Comparison of ENCODE assay signal across 8 mouse cellular contexts in genomic region chr7:44986192-44986878, GRCm38 (mm10). TPM values are rescaled to one million over a fixed set of nuclear protein-coding genes. Genes with fewer than 3 reads are reported as not detected.
DNase-seq lines count a peak whose midpoint lies in the region; ATAC-seq and TF ChIP-seq lines count a peak whose summit lies in the region.

Gene Prmt1 (minus strand): TSS chr7:44986568.

- no peaks in the 10 kb centered on the region for H3K27me3 ChIP-seq in embryonic facial prominence, embryonic 14.5 days (replicated peaks; ENCODE audit: control insufficient read depth, insufficient read depth, low read length)
- H3K27me3 ChIP-seq in heart, adult 2 months (ENCODE audit: control insufficient read depth, insufficient read depth, low read length): no peaks in the 10 kb centered on the region
- no peaks in the 10 kb centered on the region for H3K27me3 ChIP-seq in limb, embryonic 13.5 days
- H3K27me3 ChIP-seq in midbrain, embryonic 16.5 days (ENCODE audit: control insufficient read depth, insufficient read depth, low read depth, low read length): no peaks in the 10 kb centered on the region

- no peak for TF ChIP-seq CTCF in heart, adult 2 months (IDR thresholded peaks at IDR 0.05)

- peak within 1 kb of the TSS; percentile 95 for H3K27ac ChIP-seq in embryonic facial prominence, embryonic 14.5 days (replicated peaks; ENCODE audit: low read depth, low read length)
- H3K27ac ChIP-seq in heart, adult 2 months: peak within 1 kb of the TSS; percentile 94
- peak within 1 kb of the TSS; percentile 98 for H3K27ac ChIP-seq in limb, embryonic 13.5 days
- H3K27ac ChIP-seq in midbrain, embryonic 16.5 days (ENCODE audit: low read length): peak within 1 kb of the TSS; percentile 94

- intact Hi-C loops in heart, adult 2 months (cut with DNase I): loop anchor here (5.0 kb wide), 1 partner anchor 66 kb away; the partner anchor contains the start of gene Prr12

- peaks cover 3% of the 10 kb centered on the region for H3K79me2 ChIP-seq in heart, adult 2 months (replicated peaks; ENCODE audit: control insufficient read depth, insufficient read depth, low read length)

- H3K9ac ChIP-seq in embryonic facial prominence, embryonic 14.5 days (ENCODE audit: low read depth, low read length): peak within 1 kb of the TSS; percentile 96
- H3K9ac ChIP-seq in heart, adult 2 months (ENCODE audit: low read depth, low read length): peak within 1 kb of the TSS; percentile 92
- peak within 1 kb of the TSS; percentile 99 for H3K9ac ChIP-seq in limb, embryonic 13.5 days
- H3K9ac ChIP-seq in midbrain, embryonic 16.5 days (ENCODE audit: low read depth, low read length): peak within 1 kb of the TSS; percentile 88

- H3K4me1 ChIP-seq in embryonic facial prominence, embryonic 14.5 days (ENCODE audit: control insufficient read depth, insufficient read depth, low read length): peaks cover 19% of the 10 kb centered on the region
- peaks cover 7% of the 10 kb centered on the region for H3K4me1 ChIP-seq in heart, adult 2 months (ENCODE audit: control insufficient read depth, insufficient read depth, low read length)
- H3K4me1 ChIP-seq in limb, embryonic 13.5 days: peaks cover 36% of the 10 kb centered on the region
- peaks cover 34% of the 10 kb centered on the region for H3K4me1 ChIP-seq in midbrain, embryonic 16.5 days (ENCODE audit: control insufficient read depth, insufficient read depth, low read length)

- TF ChIP-seq POLR2A in heart, adult 2 months (IDR thresholded peaks at IDR 0.05; ENCODE audit: insufficient read depth, low read depth, low read length): peak; percentile 72

- DNase-seq in 3T3-L1 (ENCODE audit: low read depth, low spot score): peak; percentile 99
- peak; percentile 77 to 92 for DNase-seq in adrenal gland, postnatal 4 days (ENCODE audit: low spot score in 2 of 2)
- peak; percentile 100 for DNase-seq in embryonic facial prominence, embryonic 14.5 days (ENCODE audit: low spot score)
- peak; percentile 97 to 100 for DNase-seq in heart, adult 2 months
- DNase-seq in kidney, adult 8-10 months: peak; percentile 99 to 100
- DNase-seq in spleen, postnatal 10 days (ENCODE audit: low spot score in 2 of 2): peak; percentile 93 to 95

- peak within 1 kb of the TSS; percentile 75 for H3K4me2 ChIP-seq in embryonic facial prominence, embryonic 14.5 days (ENCODE audit: low read depth, low read length)
- peak within 1 kb of the TSS; percentile 74 for H3K4me2 ChIP-seq in limb, embryonic 13.5 days (replicated peaks)
- peak within 1 kb of the TSS; percentile 75 for H3K4me2 ChIP-seq in midbrain, embryonic 16.5 days (ENCODE audit: low read length)

- H3K4me3 ChIP-seq in embryonic facial prominence, embryonic 14.5 days (ENCODE audit: low read depth, low read length): peak within 1 kb of the TSS; percentile 94
- peak within 1 kb of the TSS; percentile 100 for H3K4me3 ChIP-seq in heart, adult 2 months
- peak within 1 kb of the TSS; percentile 95 for H3K4me3 ChIP-seq in limb, embryonic 13.5 days
- H3K4me3 ChIP-seq in midbrain, embryonic 16.5 days (ENCODE audit: low read depth, low read length): peak within 1 kb of the TSS; percentile 76

- ATAC-seq in embryonic facial prominence, embryonic 14.5 days (ENCODE audit: low read depth): peak; percentile 96
- ATAC-seq in limb, embryonic 13.5 days (ENCODE audit: low FRiP score, low read depth): peak; percentile 97
- ATAC-seq in midbrain, embryonic 16.5 days: peak; percentile 97

- 0 out of 2 replicates have a peak, but pooled peaks have one; percentile 54 for TF ChIP-seq EP300 in heart, adult 2 months (IDR thresholded peaks at IDR 0.05; ENCODE audit: insufficient read depth, low read depth, low read length)

- H3K9me3 ChIP-seq in embryonic facial prominence, embryonic 14.5 days (ENCODE audit: control insufficient read depth, low read length): no peaks in the 10 kb centered on the region
- H3K9me3 ChIP-seq in limb, embryonic 13.5 days: no peaks in the 10 kb centered on the region
- no peaks in the 10 kb centered on the region for H3K9me3 ChIP-seq in midbrain, embryonic 16.5 days (replicated peaks; ENCODE audit: control insufficient read depth, low read length, poor library complexity, severe bottlenecking)

- peaks cover 49% of the 10 kb centered on the region for H3K36me3 ChIP-seq in embryonic facial prominence, embryonic 14.5 days (ENCODE audit: control insufficient read depth, insufficient read depth, low read length)
- no peaks in the 10 kb centered on the region for H3K36me3 ChIP-seq in heart, adult 2 months (ENCODE audit: control insufficient read depth, insufficient read depth, low read length)
- peaks cover 48% of the 10 kb centered on the region for H3K36me3 ChIP-seq in limb, embryonic 13.5 days
- peaks cover 6% of the 10 kb centered on the region for H3K36me3 ChIP-seq in midbrain, embryonic 16.5 days (ENCODE audit: control insufficient read depth, insufficient read depth, low read length)

- WGBS in embryonic facial prominence, embryonic 14.5 days: under 1% methylated on average over 37 of the region's 42 CpGs
- WGBS in heart, adult 2 months: under 1% methylated on average over 42 of the region's 42 CpGs
- under 1% methylated on average over 38 of the region's 42 CpGs for WGBS in limb, embryonic 13.5 days
- whole genome bisulfite sequencing in midbrain, embryonic 16.5 days: 0% methylated on average over 38 of the region's 42 CpGs

RNA-seq across cellular contexts. Expression of gene Prmt1, which starts in this region (rescaled TPM):
- total RNA-seq in adrenal gland, postnatal 4 days (2021): 100 to 1,000 TPM; 380 to 390 TPM
- polyA plus RNA-seq in embryonic facial prominence, embryonic 14.5 days (2014; fragmentation: Nextera tagmentation; extraction: Ambion mirVana): 173 and 178 TPM in 2 replicates
- total RNA-seq in heart, adult 2 months (2021): 10 to 100 TPM; 85.4 to 98.0 TPM
- 96.7 and 139 TPM in 2 replicates for polyA plus RNA-seq in heart, adult 2 months (2012; rRNA removed)
- polyA plus RNA-seq in limb, embryonic 13.5 days (2015; fragmentation: Nextera tagmentation; extraction: Ambion mirVana): 670 and 703 TPM in 2 replicates
- polyA plus RNA-seq in midbrain, embryonic 16.5 days (2015; fragmentation: Nextera tagmentation; extraction: Ambion mirVana): 671 and 697 TPM in 2 replicates

Comparison
In these comparisons a context has a peak if more than half of its experiments do, and no peak if none do; other contexts are left out.
1. Peak in every context shown above with its lines: DNase-seq, ATAC-seq, H3K4me3 ChIP-seq and H3K27ac ChIP-seq.